Mouse (Mus musculus) cerebellum, adult 9-11 months (tissue): Measurements from ENCODE around the gene Map2k6.

Source experiments
- DNase-seq: peaks from one replicate; pipeline ENCODE4 v3.0.0; 2022

The Map2k6 gene

DNA sequence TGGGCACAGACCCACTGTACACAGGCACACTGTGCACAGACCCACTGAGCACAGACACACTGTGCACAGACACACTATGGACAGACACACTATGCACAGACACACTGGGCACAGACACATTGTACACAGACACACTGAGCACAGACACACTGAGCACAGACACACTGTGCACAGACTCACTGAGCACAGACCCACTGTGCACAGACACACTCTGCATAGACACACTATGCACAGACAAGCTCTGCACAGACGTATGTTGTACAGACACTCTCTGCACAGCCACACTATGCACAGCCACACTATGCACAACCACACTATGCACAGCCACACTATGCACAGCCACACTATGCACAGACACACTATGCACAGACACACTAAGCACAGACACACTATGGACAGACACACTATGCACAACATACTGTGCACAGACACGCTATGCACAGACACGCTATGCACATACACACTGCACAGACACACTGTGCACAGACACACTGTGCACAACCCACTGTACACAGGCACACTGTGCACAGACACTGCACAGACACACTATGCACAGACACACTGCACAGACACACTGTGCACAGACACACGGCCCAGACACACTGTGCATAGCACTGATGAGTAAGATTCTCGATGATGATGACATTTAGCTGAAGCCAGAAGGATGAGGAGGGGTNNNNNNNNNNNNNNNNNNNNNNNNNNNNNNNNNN, 54.7 kb downstream of the Map2k6 start:
- no peak for DNase-seq

DNA sequence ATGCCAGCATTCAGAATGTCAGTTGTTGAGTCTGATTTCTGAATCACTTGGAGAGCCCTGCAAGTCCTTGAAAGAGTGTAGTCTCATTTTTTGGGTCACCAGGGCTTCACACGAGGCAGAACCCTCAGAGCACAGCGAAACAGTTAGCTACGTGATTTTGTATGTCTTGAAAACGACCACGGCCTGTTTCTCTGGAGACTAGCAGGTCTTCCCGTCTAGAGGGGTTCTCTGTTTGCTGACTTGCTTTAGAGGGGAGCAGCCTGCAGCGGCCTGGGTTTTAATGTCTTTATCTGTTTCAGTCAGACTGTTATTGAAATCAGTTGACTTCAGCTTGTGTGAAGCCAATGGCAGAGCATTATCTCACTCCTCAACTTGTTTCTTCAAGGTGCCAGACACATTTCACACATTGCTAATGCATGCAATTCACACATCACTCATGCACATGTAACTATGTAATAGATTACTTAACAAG, 58.6 kb downstream of the Map2k6 start:
- DNase-seq: no peak

DNA sequence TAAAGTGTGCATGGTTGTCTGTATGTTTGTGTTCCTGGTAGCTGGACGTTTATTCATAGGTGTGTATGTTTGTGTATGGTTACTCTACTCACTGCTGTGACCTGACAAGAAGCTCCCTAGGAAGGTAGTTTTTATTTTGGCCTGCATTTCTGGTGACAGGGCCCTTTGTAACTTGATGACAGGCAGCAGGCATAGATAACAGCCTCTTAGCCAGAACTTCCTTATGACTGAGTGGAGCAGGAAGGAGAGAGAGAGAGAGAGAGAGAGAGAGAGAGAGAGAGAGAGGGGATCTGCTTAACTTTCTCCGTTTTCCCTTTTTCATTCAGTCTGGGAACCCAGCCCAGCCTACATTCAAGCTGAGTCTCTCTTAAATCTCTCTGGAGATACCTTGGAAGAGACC, 61.6 kb downstream of the Map2k6 start:
- DNase-seq: no peak

DNA sequence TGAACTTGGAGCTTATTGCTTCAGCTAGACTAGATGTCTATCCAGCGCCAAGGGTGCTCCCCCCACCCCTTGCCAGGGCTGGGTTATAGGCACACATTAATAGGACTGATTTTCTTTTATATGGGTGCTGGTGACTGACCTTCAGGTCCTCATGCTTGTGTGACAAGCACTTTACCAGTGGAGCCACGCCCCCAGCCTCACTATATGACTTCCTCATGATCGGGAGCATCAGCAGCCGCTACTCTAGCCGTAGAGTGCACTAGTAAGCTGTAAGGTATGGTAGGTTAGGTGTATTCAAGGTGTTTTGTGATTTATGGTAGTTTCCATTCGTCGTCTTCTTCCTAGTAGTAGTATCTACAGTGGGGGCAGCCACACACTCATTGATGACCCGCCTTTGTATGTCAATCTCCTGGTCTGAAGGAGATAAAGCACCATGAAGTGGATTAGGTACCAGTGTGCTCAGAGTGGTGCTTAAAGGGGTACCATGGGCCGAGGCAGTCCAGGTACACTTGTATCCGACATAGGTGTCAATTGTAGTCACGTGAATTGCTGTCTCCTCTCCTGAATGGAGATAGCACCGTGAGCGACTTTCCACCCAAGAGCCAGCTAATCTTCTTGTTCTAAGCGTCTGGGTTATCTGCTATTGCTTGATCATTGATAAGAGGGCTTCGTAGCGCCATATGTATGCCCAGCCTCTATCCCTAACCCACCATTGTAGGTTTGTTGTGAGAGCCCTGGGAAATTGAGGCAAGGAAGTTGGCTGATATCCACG, 62.8 kb downstream of the Map2k6 start:
- DNase-seq: no peak

DNA sequence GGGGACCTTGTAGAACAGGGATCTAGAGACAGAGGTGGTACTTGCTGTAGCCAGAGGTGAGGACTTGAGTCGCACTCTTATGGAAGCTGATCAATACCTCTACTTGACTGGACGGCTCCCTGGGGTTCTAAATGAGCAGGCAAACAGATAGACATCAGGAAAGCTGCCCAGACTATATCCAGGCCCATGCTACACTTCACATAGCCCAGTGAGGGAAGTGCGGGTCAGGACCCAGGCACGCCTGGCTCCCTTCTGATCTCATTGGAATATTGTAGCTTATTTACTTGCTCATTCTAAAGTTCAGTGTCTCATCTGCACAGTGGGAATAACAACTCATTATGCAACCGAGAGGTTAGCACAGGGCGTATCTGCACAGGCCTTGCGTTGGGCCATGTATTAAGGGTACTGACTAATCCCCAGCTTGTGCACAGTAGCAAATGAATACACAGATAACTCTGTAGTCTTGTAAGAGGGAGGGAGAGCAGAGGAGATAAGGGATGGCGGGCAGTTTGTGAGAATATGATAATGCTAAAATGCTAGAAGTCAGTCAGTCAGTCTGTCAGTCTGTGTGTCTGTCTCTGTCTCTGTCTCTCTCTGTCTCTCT, 64.2 kb downstream of the Map2k6 start:
- DNase-seq: no peak

DNA sequence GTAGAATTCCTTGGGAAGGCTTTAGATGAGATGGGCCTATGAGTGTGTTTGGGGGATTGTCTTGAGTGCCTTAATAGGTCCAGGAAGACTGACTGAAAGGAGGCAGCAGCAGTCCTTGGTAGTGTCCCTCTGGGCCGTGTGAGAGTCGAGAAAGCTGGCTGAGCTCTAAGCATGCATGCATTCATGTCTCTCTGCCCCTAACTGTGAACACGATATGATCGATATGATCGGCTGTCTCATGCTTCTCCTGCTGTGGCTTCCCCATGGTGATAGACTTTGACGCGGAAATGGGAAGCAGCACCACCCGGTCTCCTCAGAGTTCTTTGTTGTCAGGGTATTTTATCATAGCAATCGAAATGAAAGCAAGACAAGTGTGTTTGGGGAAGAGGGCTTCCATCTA, 64.9 kb downstream of the Map2k6 start:
- DNase-seq: no peak

DNA sequence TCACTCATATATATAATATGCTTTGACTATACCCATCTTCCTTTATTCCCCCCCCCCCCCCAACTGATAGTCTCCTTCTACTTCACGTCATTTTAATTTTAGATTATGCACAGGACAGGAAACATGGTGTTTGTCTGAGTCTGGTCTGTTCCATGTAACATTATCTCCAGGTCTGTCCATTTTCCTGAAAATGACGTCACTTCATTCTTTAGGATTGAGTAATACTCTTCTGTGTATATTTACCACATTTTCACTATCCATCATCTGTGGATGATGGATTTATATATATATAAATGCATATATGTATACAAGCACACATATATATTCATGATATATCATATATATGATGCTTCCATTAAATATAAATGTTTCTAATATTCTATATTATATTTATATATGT, 70.1 kb downstream of the Map2k6 start:
- DNase-seq: no peak

DNA sequence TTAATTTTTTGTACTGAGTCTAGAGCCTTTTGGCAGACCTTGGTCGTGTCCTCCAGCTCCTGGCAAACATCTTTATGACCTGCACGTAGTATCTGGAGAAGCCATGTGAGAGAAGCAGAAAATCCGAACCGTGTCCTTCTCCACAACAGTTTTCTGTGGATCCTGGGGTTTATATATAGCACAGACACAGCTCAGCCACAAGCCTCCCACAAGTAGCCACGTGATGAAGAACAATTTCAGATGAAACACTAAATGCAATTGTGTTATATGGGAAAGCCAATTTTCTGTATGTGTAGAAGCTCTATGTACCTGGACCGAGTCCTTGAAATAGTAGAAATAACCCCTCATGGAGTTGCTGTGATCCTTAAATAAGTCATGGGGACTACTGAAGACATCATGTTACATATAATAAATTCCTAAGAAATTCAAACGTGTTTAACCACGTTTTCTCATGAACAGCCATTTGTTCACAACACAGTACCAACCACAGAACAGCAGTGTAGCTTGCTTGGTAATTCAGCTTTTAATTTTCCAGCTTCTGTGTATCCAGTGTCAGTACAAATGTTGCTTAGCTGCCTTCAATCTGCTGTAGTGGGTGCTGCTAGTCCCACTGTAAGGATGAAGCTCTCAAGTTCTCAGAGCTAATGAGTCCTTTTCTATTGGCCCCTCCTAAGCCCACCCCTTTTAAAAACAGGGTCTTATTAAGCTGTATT, 71.8 kb downstream of the Map2k6 start:
- no peak for DNase-seq

DNA sequence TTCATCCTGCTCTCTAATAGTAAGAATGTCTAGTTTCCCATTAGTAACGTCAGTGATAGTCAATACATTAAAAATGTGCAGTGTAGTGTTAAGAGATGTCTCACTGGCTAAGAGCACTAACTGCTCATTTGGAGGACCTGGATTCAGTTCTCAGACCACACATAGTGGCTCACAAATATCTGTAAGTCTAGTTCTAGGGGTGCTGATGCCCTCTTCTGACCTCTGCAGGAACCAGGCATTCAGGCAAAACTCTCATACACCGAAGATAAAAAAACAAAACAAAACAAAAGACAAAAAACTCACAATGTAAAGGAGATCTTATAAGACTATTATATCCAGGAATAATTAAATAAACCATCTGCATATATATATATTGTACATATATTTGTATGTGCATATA, 72.4 kb downstream of the Map2k6 start:
- no peak for DNase-seq

DNA sequence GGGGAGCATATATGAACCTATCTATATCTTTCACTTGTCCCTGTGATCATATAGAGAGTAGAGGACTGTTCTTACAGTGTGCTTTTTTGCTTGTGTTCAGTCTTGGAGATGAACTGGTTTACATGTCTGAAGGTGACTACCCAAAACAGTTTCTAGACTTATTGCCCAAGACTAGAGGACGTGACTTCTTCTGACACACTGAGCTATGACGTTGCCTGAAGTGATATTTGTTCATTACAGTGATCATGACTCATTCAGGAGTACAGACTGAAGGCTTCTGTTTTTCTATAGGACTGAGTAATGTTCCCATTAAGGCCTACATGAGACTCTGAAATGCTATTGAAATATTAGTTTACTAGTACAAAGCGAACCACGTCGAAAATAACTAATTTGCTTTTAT, 73.2 kb downstream of the Map2k6 start:
- DNase-seq: no peak

DNA sequence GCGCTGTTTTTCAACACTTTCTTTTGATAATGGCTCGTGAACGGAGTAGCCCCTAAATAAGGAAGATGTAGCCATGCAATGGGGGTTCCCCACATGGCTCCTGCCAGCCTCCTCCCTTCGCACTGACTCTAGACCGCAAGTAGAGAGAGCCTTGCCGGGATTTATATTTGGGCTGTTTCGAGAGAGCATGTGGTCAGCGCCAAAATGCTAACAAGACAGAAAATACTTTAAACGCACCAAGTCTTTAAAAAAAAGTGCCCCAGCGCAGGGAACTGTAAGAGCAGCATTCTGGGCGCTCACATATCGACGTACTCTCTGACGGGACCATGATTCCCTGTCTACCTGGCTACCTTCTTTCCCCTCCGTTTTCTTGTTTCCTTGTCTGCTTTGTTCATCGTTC, 74.6 kb downstream of the Map2k6 start:
- no peak for DNase-seq

DNA sequence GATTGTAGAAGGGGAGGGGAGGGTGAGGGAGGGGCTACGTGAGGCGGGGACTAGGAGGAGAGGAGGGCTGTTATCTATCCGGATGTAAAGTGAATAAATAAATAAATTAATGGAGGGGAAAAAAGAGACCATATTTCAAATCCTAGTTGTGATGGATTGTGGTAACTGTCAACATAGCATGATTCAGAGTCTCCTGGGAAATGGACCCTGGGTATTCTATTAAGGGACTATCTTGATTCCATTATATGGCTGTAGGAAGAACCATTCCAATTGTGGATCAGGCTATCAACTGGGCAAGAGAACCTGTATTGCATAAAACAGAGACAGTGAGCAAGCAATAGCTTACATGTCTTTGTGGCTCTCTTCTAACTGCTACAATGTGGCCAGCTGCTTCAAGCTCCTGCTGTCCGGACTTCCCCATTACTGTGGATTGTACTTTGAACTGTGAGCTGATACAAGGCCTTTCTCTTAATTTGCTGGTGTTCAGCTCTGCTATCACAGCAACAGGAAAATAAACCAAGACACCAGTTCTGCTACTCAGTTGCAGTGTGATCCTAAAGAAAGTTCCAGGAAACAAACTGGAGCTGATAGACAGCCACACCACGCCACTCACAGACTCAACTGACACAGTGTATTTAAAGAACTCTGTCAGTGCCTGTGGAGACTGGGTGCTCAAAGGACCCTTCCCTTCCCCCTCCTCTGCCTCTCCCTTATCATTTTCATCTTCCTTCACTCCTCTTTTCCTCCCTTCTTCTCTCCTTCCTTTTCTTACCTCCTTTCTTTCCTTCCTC, 77.6 kb downstream of the Map2k6 start:
- DNase-seq: no peak

DNA sequence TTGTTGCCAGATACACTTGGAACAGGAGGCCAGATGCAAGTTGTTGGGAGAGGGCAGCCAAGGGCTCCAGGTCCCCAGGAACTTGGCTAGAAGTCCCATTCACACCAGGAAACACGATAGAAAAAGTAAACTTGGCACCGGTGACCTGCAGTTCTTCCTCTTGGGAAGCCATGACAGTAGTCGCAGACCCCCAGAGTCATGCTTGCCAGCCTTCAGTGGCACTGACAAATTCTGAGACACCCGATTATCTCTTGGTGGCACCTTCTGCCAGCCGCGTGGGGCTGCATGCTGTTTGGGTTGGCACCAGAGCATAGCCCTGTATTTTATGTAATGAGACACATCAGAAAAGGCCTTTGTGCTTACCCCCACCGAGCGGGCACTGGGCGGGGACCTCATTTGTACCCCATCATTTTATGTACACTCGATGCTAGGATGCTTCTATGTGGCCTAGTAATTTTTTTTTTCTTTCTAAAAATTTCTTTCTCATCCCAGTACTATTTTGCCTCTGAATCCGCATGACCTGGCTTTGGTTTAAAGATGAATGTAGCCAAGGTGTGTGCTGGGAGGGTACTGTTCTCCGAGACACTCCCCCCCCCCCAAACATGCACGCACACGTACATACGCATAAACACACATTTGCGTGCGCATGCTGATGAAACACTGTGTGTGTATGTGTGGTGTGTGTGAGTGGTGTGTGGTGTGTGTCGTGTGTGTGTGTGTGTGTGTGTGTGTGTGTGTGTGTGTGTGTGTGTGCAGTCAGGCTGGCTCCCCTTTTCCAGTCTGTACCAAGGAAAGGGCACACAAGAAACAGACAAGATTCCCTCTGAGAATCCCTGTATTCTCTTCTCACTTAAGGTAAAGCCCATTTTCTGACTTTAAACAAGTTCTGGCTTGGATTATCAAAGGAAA, 79.3 kb downstream of the Map2k6 start:
- DNase-seq: peak; percentile 67

DNA sequence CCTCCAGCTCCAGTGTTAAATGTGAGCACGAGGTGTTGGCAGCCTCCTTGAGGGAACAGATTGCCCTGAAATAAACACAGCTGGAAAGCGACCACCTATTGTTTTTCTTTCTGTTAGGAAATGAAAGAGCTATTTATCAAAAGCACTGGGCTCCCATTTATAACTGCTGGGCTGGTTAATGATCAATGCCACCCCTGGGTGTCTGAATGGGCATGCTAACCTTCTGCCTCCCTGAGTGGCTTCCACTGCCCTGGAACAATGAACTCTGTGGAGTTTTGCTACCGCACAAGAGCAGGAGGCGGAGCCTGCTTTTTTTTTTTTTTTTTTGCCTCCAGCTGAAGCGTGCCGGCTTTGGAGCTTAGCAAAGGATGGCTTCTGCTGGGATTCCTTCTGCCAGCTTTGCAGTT, 80.1 kb downstream of the Map2k6 start:
- peak; percentile 58 for DNase-seq

DNA sequence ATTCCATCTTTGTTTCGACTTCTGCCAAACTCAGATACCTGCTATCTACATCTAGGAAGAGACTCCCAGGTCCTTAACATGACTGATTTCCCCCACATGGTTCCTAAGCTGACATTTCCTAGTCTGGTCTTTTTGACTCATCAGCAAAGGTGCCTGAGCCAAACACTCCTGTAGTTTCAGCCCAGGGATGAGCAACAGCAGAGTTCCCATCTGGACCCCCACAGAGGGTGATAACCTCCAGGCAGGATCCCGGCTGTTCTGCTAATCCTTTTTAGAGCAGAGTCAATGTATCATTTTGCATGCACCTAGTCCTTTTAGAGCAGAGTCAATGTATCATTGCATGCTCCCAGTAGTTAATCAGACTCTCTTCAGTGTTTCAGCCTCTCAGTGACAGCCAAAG, 82.5 kb downstream of the Map2k6 start:
- DNase-seq: peak; percentile 31

DNA sequence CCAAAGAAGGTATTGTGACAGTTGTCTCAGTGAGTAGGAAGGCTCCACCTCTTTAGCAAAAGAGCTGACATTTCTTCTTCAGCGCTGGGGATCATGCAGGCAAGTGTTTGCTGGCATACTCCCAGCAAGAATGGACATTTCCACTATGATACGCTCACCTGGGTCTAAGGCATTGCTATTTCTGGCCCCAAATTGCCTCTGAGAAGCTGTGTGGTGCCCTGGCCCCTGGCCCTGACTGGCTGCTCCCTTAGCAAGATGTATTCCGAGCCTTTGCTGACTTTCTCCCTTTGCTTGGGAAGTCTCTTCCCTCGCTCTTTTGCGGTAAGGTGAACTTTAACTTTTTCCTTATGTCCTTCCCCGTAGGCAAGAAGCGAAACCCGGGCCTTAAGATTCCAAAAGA, 83.3 kb downstream of the Map2k6 start:
- DNase-seq: peak; percentile 11

DNA sequence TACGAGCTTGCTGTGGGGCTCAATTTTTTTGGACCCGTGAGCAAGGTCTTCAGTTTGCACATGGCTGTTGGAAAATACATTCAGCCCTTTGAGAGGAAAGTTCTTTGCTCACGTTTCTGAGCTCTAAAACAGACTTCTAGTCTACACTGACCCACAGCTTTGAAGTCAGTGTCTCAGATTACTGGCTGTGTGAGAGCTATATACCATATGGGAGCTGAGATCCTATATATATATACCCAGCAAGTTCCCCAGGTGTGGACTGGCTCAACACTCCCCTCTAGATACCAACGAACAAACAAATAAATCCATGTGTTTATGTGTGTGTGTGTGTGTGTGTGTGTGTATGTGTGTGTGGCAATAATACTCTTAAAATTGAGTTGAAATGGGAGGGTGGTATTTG, 83.7 kb downstream of the Map2k6 start:
- no peak for DNase-seq

DNA sequence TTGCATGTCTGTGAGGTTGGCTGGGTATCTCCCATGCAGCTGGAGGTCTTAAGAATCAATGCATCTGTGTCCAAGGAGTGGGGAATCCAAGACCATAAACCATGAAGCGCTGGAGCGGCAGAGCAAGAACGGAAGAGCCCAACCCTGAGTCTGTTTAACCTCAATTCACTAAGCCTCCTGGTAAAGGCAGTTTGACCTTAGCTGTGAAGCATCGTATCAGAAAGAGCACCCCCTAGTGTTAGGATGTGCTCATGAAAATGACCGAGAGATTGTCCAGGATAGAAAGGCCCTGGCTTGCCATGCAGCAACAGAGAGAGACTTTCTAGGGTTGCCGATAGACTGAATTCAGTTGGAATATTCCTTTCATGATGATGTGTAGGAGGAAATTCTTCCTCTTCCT, 84.2 kb downstream of the Map2k6 start:
- DNase-seq: no peak

DNA sequence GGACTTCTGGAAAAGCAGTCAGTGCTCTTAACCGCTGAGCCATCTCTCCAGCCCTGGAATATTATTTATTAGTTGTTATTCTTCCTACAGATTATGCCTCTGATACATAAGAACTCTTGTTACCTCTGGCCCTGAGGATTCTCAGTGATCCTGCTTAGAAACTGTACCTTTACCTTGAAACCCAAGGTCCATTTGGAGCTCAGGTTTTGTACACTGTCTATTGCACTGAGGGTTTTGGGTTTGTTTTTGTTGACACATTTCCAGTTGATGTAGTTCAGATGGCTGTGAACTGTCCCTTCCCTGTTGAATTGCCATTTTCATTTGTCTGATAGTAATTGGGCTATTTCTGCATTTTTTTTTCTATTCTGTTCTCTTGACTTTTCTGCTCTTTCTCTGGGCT, 85.5 kb downstream of the Map2k6 start:
- DNase-seq: no peak

DNA sequence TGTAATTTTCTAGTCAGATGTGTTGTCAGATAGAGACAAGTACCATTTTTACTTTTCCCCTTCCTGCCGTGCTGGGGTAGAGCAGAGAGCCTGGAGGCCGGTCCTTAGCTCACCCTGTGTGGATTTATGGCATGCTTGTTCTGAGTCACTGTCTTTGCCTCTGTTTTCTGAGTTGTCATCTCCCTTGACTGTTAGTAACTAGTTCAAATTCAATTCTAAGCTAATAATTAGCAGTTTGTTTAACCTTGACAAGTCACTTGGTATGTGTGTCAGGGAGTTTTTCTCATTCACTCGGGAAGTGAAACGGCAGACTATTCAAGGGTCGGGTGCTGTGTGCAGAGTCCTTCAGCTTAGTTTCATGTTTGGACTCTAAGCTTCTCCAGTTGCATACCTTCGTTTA, 86.2 kb downstream of the Map2k6 start:
- no peak for DNase-seq

DNA sequence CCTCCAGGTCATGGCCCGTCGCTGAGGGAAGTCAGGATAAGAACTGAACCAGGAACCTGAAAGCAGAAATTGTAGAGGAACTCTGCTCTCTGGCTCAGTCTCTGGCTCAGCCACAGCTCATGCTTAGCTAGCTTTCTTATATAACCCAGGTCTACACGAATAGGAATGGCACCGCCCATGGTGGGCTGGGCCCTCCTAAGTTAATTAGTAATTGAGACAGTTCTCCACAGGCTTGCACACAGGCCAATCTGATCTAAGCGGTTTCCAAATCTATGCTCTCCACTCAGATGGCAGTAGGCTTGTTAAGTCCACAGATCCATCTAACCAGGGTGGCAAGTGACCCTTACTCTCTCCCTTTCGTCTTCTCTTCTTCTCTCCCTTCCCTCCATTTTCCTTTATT, 88.9 kb downstream of the Map2k6 start:
- DNase-seq: no peak

DNA sequence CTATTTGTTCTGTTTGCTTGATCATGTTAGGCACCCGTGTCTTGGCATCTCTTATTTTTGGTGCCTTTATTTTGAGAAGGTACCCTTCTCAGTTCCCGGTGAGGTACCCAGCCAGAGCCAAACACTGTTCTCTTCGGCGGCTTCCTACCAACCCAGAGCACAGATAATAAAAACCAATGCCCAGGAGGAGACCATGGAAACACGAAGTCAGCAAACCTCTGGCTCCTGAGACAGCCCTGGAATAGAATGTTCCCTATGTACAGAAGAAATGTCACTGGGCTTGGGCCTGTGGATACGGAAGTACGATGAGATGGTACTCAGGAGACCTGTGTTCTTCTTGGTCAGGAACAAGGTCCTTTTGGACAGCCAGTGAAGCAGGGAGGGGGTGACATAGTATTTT, 89.4 kb downstream of the Map2k6 start:
- no peak for DNase-seq
